Mouse (Mus musculus) thymus, adult 2 months (tissue): ENCODE data around the gene Olfr341. TPM values are rescaled to one million over a fixed set of nuclear protein-coding genes. Genes with fewer than 3 reads are reported as not detected.

ENCODE experiments used
- DNase-seq: peaks from one replicate; pipeline ENCODE4 v3.0.0; 2021
- H3K27ac ChIP-seq: fragments of 200-500 bp; 2 replicates; pipeline ENCODE4 v1.5.1; 2012; ENCODE audit warnings: low read length, control low read depth; ENCODE audit not compliant: control insufficient read depth, insufficient read depth
- H3K27me3 ChIP-seq: fragments of 200-500 bp; 2 replicates; pipeline ENCODE4 v1.6.1; 2012; ENCODE audit warnings: mild to moderate bottlenecking, low read length, moderate library complexity, mixed read lengths; ENCODE audit not compliant: control insufficient read depth, insufficient read depth
- H3K36me3 ChIP-seq: fragments of 200-500 bp; 2 replicates; pipeline ENCODE4 v1.6.1; 2012; ENCODE audit warnings: mild to moderate bottlenecking, low read length, moderate library complexity; ENCODE audit not compliant: control insufficient read depth, insufficient read depth
- H3K4me1 ChIP-seq: fragments of 200-500 bp; replicated peaks from 2 replicates; pipeline ENCODE4 v1.6.1; 2012; ENCODE audit warnings: low read length; ENCODE audit not compliant: control insufficient read depth, insufficient read depth
- H3K4me3 ChIP-seq: fragments of 200-500 bp; 2 replicates; pipeline ENCODE4 v1.5.1; 2012; ENCODE audit warnings: mild to moderate bottlenecking, low read length, control low read depth, moderate library complexity; ENCODE audit not compliant: control insufficient read depth, insufficient read depth
- CTCF ChIP-seq: fragments of 200-500 bp; IDR thresholded peaks from 2 replicates; pipeline ENCODE4 v1.5.1; 2012; ENCODE audit warnings: mild to moderate bottlenecking, control low read depth, low read length, moderate library complexity, borderline replicate concordance; ENCODE audit not compliant: control insufficient read depth, poor library complexity, insufficient read depth; ENCODE audit errors: extremely low read depth
- POLR2A ChIP-seq: fragments of 200-500 bp; IDR thresholded peaks from 2 replicates; pipeline ENCODE4 v1.6.1; 2012; ENCODE audit warnings: mild to moderate bottlenecking, low read length, control low read depth, moderate library complexity; ENCODE audit not compliant: control insufficient read depth, poor library complexity, insufficient read depth; ENCODE audit errors: extremely low read depth
- WGBS: fragments of 180-500 bp; shearing (Covaris S2); methylation state at CpG from one replicate; pipeline ENCODE4 v1.1.7; 2018; 5-methylcytosine and 5-hydroxymethylcytosine counted together
- polyA plus RNA-seq: library from polyadenylated mRNA; depleted of rRNA; stranded (reverse); fragments of >200 nt; gene quantifications from 2 replicates; pipeline ENCODE4 v1.2.3, GENCODE M21; 2012; rRNA removed

The Olfr341 gene
- not detected in 2 replicates for polyA plus RNA-seq

DNA sequence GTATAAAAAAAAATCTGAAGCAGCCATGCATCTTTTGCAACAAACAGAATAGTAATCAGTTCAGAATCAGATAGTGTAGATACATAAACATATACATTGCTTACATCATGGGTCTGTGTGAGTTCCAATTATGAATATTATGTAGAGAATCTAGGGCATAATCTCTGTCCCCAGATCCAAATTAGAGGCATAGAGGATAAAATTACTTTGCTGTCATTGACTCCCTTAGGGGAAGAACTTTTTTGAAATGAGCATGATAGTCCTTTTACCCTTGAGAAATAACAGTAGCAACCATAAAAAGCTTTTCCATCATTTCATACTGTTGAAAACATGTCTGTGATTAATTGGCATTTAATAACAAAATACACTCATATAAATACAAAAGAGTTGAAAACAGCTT is at the start of gene Olfr341:
Gene Olfr341, minus strand, starts transcription at position 101 of the 400 bp plus-strand sequence.
- no peak for TF ChIP-seq CTCF
- no peak for TF ChIP-seq POLR2A
- Histone ChIP-seq H3K4me1 (no peaks in the 10 kb centered on the region), H3K27me3 (no peaks in the 10 kb centered on the region), H3K27ac (no peak within 1 kb of the TSS), H3K4me3 (no peak within 1 kb of the TSS), H3K36me3 (no peaks in the 10 kb centered on the region)
- DNase-seq = no peak

DNA sequence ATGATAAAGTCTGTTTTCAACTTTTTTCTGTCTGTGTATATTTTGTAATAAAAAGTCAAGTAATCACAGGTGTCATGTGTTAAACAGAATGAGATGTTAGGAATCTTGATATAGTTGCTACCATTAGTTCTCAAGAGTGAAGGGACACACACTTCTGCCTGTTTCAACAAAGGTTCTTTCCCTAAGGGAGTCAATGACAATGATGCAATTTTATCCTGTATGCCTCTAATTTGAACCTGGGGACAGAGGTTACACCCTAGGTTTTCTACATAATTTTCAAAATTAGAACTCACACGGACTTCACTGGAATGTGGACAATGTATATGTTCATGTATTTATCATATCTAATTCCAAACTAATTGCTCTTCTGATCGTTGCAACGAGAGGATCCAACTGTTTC is 42.4 kb upstream of the Olfr341 start, which contains the start of gene Olfr342:
Gene Olfr342, plus strand, starts transcription at position 301 of the 400 bp plus-strand sequence.
- H3K27me3 ChIP-seq = no peaks in the 10 kb centered on the region
- H3K4me3 ChIP-seq = no peak within 1 kb of the TSS
- H3K36me3 ChIP-seq = no peaks in the 10 kb centered on the region
- no peaks in the 10 kb centered on the region for H3K4me1 ChIP-seq
- no peak for DNase-seq
- TF ChIP-seq POLR2A = no peak
- TF ChIP-seq CTCF = no peak
- no peak within 1 kb of the TSS for H3K27ac ChIP-seq
- WGBS = 77% methylated on average over 3 of the region's 3 CpGs

DNA sequence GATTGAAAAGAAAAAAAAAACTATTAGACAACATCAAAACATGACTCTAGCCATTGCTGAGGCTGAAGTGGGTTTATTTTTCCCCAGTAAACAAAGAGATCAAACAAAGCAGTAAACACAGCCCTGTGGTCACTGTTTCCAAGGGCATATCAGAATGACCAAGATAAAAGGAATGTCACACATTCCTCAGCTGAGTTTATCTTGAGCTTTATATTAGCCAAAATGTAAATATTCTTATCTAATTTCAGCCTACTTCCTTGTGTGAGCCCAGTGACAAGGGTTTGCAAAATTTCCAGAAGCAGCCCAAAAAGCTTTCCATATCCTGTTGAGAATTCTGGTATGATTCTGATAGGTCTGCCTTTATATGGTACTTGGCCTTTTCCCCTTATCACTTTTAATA is 8.6 kb downstream of the Olfr341 start:
- H3K36me3 ChIP-seq = no peaks in the 10 kb centered on the region
- no peaks in the 10 kb centered on the region for H3K4me1 ChIP-seq
- H3K27ac ChIP-seq = no peak overlapping the region
- DNase-seq = no peak
- no peaks in the 10 kb centered on the region for H3K27me3 ChIP-seq
- TF ChIP-seq POLR2A = no peak
- TF ChIP-seq CTCF = no peak
- no peak overlapping the region for H3K4me3 ChIP-seq

DNA sequence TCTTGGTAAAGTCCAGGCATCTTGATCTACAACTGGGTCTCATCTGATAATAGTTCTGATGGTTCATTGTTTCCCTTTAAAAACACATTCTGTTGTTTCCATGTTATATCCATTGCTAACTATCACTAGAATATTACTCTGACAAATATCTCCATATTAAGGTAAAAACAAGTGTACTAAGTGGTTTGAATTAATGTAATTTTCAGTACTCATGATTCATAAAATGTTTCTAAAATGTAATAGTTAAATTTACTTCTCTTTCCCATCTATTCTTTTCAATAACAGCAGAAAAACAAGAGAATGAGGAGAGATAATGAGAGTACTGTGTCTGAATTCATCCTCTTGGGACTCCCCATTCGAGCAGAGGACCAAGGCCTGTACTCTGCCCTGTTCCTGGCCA is 30.0 kb downstream of the Olfr341 start, which contains the start of gene Olfr340:
Gene Olfr340, plus strand, starts transcription at position 301 of the 400 bp plus-strand sequence.
- Histone ChIP-seq H3K27ac (no peak within 1 kb of the TSS), H3K4me1 (no peaks in the 10 kb centered on the region), H3K27me3 (no peaks in the 10 kb centered on the region), H3K4me3 (no peak within 1 kb of the TSS), H3K36me3 (no peaks in the 10 kb centered on the region)
- whole genome bisulfite sequencing = 53% methylated on average over 1 of the region's 1 CpGs
- no peak for DNase-seq
- TF ChIP-seq POLR2A (no peak), CTCF (no peak)

Other genes with a start within 250 kb of the Olfr341 start
- not detected in 2 replicates for gene Olfr338, start 108.9 kb downstream of the Olfr341 start, polyA plus RNA-seq
- gene Olfr339, start 63.5 kb downstream of the Olfr341 start, polyA plus RNA-seq = not detected in 2 replicates
- not detected in 2 replicates for gene Olfr340, start 29.9 kb downstream of the Olfr341 start, polyA plus RNA-seq
- gene Olfr342, start 42.5 kb upstream of the Olfr341 start, polyA plus RNA-seq = not detected in 2 replicates
- gene Olfr344, start 84.2 kb upstream of the Olfr341 start, polyA plus RNA-seq = not detected in 2 replicates
- gene Olfr345, start 157.6 kb upstream of the Olfr341 start, polyA plus RNA-seq = not detected in 2 replicates
- not detected in 2 replicates for gene Olfr346, start 203.3 kb upstream of the Olfr341 start, polyA plus RNA-seq
- gene Olfr347, start 249.4 kb upstream of the Olfr341 start, polyA plus RNA-seq = not detected in 2 replicates